Mouse (Mus musculus) MEL (cell line): ENCODE results near the gene Zmynd12. TPM values are rescaled to one million over a fixed set of nuclear protein-coding genes. Genes with fewer than 3 reads are reported as not detected.

Experiments used
- DNase-seq: peaks from one replicate; pipeline ENCODE4 v3.0.0; 2011; ENCODE audit warnings: low read depth, low spot score
- H3K27ac ChIP-seq: 2 replicates; pipeline ENCODE4 v1.5.1; 2012; ENCODE audit warnings: low read depth, mild to moderate bottlenecking, control low read depth, low read length, moderate library complexity; ENCODE audit not compliant: control insufficient read depth
- H3K27me3 ChIP-seq, 2 experiments: fragments of 150-350 bp in 1 of 2; sonication (generic) in 1 of 2; 2 replicates each; pipeline ENCODE4 v1.6.1; 2012; ENCODE audit warnings: low read length in 2 of 2, mild to moderate bottlenecking in 2 of 2, improper control_type of control experiment in 1 of 2, moderate library complexity in 1 of 2; ENCODE audit not compliant: insufficient read depth in 2 of 2, control insufficient read depth in 1 of 2
- H3K36me3 ChIP-seq, 2 experiments: 2 replicates each; pipeline ENCODE4 v1.6.1; 2012 to 2014; ENCODE audit warnings: low read length in 2 of 2, improper control_type of control experiment in 1 of 2, inconsistent platforms in 1 of 2, mild to moderate bottlenecking in 1 of 2; ENCODE audit not compliant: insufficient read depth in 2 of 2, control insufficient read depth in 1 of 2
- H3K4me1 ChIP-seq, 2 experiments: fragments of 150-350 bp in 1 of 2; sonication (generic) in 1 of 2; 2 replicates each; pipeline ENCODE4 v1.6.1; 2012; ENCODE audit warnings: low read length in 2 of 2, improper control_type of control experiment in 1 of 2, mild to moderate bottlenecking in 1 of 2; ENCODE audit not compliant: insufficient read depth in 2 of 2, control insufficient read depth in 1 of 2
- H3K4me3 ChIP-seq, 2 experiments: fragments of 150-350 bp in 1 of 2; sonication (generic) in 1 of 2; 2 replicates each; pipeline ENCODE4 v1.5.1; 2012; ENCODE audit warnings: low read depth in 2 of 2, low read length in 2 of 2, mild to moderate bottlenecking in 2 of 2, moderate library complexity in 2 of 2, control low read depth in 1 of 2, improper control_type of control experiment in 1 of 2; ENCODE audit not compliant: control insufficient read depth in 1 of 2, insufficient read depth in 1 of 2
- H3K79me2 ChIP-seq: 2 replicates; pipeline ENCODE4 v1.6.1; 2012; ENCODE audit warnings: mild to moderate bottlenecking, low read length, moderate library complexity; ENCODE audit not compliant: control insufficient read depth, poor library complexity, insufficient read depth
- H3K9ac ChIP-seq: 2 replicates; pipeline ENCODE4 v1.6.1; 2012; ENCODE audit warnings: low read depth, mild to moderate bottlenecking, control low read depth, low read length, moderate library complexity; ENCODE audit not compliant: control insufficient read depth, poor library complexity, severe bottlenecking
- H3K9me3 ChIP-seq: fragments of 150-350 bp; sonication (generic); replicated peaks from 2 replicates; pipeline ENCODE4 v1.6.1; 2012; ENCODE audit warnings: mild to moderate bottlenecking, low read length, improper control_type of control experiment, moderate library complexity; ENCODE audit not compliant: insufficient read depth
- BHLHE40 ChIP-seq: IDR thresholded peaks from 2 replicates; pipeline ENCODE4 v1.6.1; 2012; ENCODE audit warnings: low read depth, mild to moderate bottlenecking, inconsistent platforms, low read length, improper control_type of control experiment, borderline replicate concordance
- CHD1 ChIP-seq: IDR thresholded peaks from 2 replicates; pipeline ENCODE4 v1.6.1; 2012; ENCODE audit warnings: low read depth, mild to moderate bottlenecking, inconsistent platforms, low read length, improper control_type of control experiment
- CTCF ChIP-seq, 3 experiments: IDR thresholded peaks in 2 of 3; conservative IDR thresholded peaks in 1 of 3; 2 replicates each; pipeline ENCODE4 v1.5.1; 2011 to 2012; ENCODE audit warnings: low read length in 3 of 3, low read depth in 2 of 3, mild to moderate bottlenecking in 2 of 3, improper control_type of control experiment in 1 of 3, inconsistent platforms in 1 of 3, mixed read lengths in 1 of 3, moderate library complexity in 1 of 3; ENCODE audit not compliant: control insufficient read depth in 1 of 3, insufficient read depth in 1 of 3, poor library complexity in 1 of 3, severe bottlenecking in 1 of 3
- E2F4 ChIP-seq: IDR thresholded peaks from 2 replicates; pipeline ENCODE4 v1.6.1; 2011; ENCODE audit warnings: low read depth, low read length, improper control_type of control experiment, borderline replicate concordance
- ELF1 ChIP-seq: IDR thresholded peaks from 2 replicates; pipeline ENCODE4 v1.6.1; 2014; ENCODE audit warnings: low read depth, mild to moderate bottlenecking, inconsistent platforms, low read length, improper control_type of control experiment, moderate library complexity
- ETS1 ChIP-seq: IDR thresholded peaks from 2 replicates; pipeline ENCODE4 v1.6.1; 2012; ENCODE audit warnings: low read depth, mild to moderate bottlenecking, inconsistent platforms, low read length, improper control_type of control experiment, moderate library complexity
- HCFC1 ChIP-seq: IDR thresholded peaks from 2 replicates; pipeline ENCODE4 v1.6.1; 2012; ENCODE audit warnings: low read depth, mild to moderate bottlenecking, inconsistent platforms, low read length, improper control_type of control experiment, moderate library complexity
- JUND ChIP-seq: IDR thresholded peaks from 2 replicates; pipeline ENCODE4 v1.6.1; 2011; ENCODE audit warnings: low read depth, mild to moderate bottlenecking, improper control_type of control experiment, low read length
- KAT2A ChIP-seq: conservative IDR thresholded peaks from 2 replicates; pipeline ENCODE4 v1.6.1; 2012; ENCODE audit warnings: low read depth, low read length, improper control_type of control experiment, inconsistent platforms
- MAFK ChIP-seq: IDR thresholded peaks from 2 replicates; pipeline ENCODE4 v1.6.1; 2011; ENCODE audit warnings: low read depth, mild to moderate bottlenecking, low read length, improper control_type of control experiment, borderline replicate concordance
- MAX ChIP-seq: IDR thresholded peaks from 2 replicates; pipeline ENCODE4 v1.6.1; 2011; ENCODE audit warnings: low read length, improper control_type of control experiment
- MAZ ChIP-seq: IDR thresholded peaks from 2 replicates; pipeline ENCODE4 v1.6.1; 2012; ENCODE audit warnings: low read depth, mild to moderate bottlenecking, inconsistent platforms, low read length, improper control_type of control experiment
- MEF2A ChIP-seq: IDR thresholded peaks from 2 replicates; pipeline ENCODE4 v1.6.1; 2014; ENCODE audit warnings: low read depth, mild to moderate bottlenecking, inconsistent platforms, low read length, improper control_type of control experiment; ENCODE audit not compliant: poor library complexity, insufficient replicate concordance, severe bottlenecking; ENCODE audit errors: extremely low read depth
- MXI1 ChIP-seq: IDR thresholded peaks from 2 replicates; pipeline ENCODE4 v1.6.1; 2011; ENCODE audit warnings: mild to moderate bottlenecking, low read depth, low read length, improper control_type of control experiment
- MYB ChIP-seq: IDR thresholded peaks from 2 replicates; pipeline ENCODE4 v1.6.1; 2011; ENCODE audit warnings: mild to moderate bottlenecking, low read depth, low read length, improper control_type of control experiment
- MYC ChIP-seq: IDR thresholded peaks from 2 replicates; pipeline ENCODE4 v1.6.1; 2011; ENCODE audit warnings: low read depth, mild to moderate bottlenecking, low read length, improper control_type of control experiment, moderate library complexity
- POLR2AphosphoS2 ChIP-seq: IDR thresholded peaks from 2 replicates; pipeline ENCODE4 v1.6.1; 2011; ENCODE audit warnings: low read length, improper control_type of control experiment
- RAD21 ChIP-seq: IDR thresholded peaks from 2 replicates; pipeline ENCODE4 v1.6.1; 2011; ENCODE audit warnings: mild to moderate bottlenecking, low read depth, low read length, improper control_type of control experiment
- RCOR1 ChIP-seq: IDR thresholded peaks from 2 replicates; pipeline ENCODE4 v1.6.1; 2012; ENCODE audit warnings: low read depth, mild to moderate bottlenecking, inconsistent platforms, low read length, improper control_type of control experiment
- SMC3 ChIP-seq: IDR thresholded peaks from 2 replicates; pipeline ENCODE4 v1.6.1; 2011; ENCODE audit warnings: low read depth, low read length, improper control_type of control experiment
- TAL1 ChIP-seq: IDR thresholded peaks from 2 replicates; pipeline ENCODE4 v1.6.1; 2012; ENCODE audit warnings: mild to moderate bottlenecking, inconsistent platforms, low read length, moderate library complexity, mixed read lengths
- USF1 ChIP-seq: IDR thresholded peaks from 2 replicates; pipeline ENCODE4 v1.6.1; 2014; ENCODE audit warnings: low read depth, mild to moderate bottlenecking, inconsistent platforms, low read length, improper control_type of control experiment, moderate library complexity
- USF2 ChIP-seq, 2 experiments: IDR thresholded peaks; 2 replicates each; pipeline ENCODE4 v1.6.1; 2011 to 2012; ENCODE audit warnings: improper control_type of control experiment in 2 of 2, low read length in 2 of 2, borderline replicate concordance in 1 of 2, inconsistent platforms in 1 of 2, low read depth in 1 of 2, mild to moderate bottlenecking in 1 of 2; ENCODE audit not compliant: insufficient read depth in 1 of 2
- ZNF384 ChIP-seq: IDR thresholded peaks from 2 replicates; pipeline ENCODE4 v1.6.1; 2012; ENCODE audit warnings: low read depth, mild to moderate bottlenecking, inconsistent platforms, low read length, improper control_type of control experiment
- polyA plus RNA-seq, 2 experiments: library from polyadenylated mRNA; stranded (reverse) in 1 of 2; unstranded in 1 of 2; fragments of >175 nt in 1 of 2; fragments of >200 nt in 1 of 2; gene quantifications; 2 replicates each; pipeline versions ENCODE4 v1.2.1 to v1.2.4; 2012; ENCODE audit warnings: low replicate concordance in 2 of 2, low read depth in 1 of 2; ENCODE audit not compliant: insufficient read length in 2 of 2, insufficient read depth in 1 of 2, missing spikeins in 1 of 2
- total RNA-seq: library from RNA; depleted of rRNA; stranded (reverse); fragments of 300-350 nt; gene quantifications from 2 replicates; pipeline ENCODE4 v1.2.3, GENCODE M21; 2012

Gene Zmynd12
- total and polyA plus RNA-seq, 3 experiments = 0.04 TPM; not detected in 2

- DNase-seq = no peak
- H3K27ac ChIP-seq = no peak overlapping the region
- H3K36me3 ChIP-seq = no peaks in the 10 kb centered on the region
- H3K9ac ChIP-seq = no peak overlapping the region
- H3K27me3 ChIP-seq = no peaks in the 10 kb centered on the region
- TF ChIP-seq JUND = no peak
- TF ChIP-seq MYC = no peak
- TF ChIP-seq MAFK = no peak
- no peak for TF ChIP-seq HCFC1
- TF ChIP-seq RCOR1 = no peak
- no peak for TF ChIP-seq USF2 (IDR thresholded peaks at IDR 0.05; ENCODE audit: borderline replicate concordance in 1 of 2, insufficient read depth in 1 of 2, low read depth in 1 of 2, low read length in 2 of 2)
- TF ChIP-seq RAD21 = no peak
- no peak for TF ChIP-seq MAZ
- no peak for TF ChIP-seq USF1
- TF ChIP-seq MEF2A = no peak
- no peak for TF ChIP-seq BHLHE40
- TF ChIP-seq CTCF (IDR thresholded peaks at IDR 0.05 in 2 of 3, conservative IDR thresholded peaks at IDR 0.05 in 1 of 3; ENCODE audit: control insufficient read depth in 1 of 3, insufficient read depth in 1 of 3, low read depth in 2 of 3, low read length in 3 of 3, poor library complexity in 1 of 3, severe bottlenecking in 1 of 3) = no peak
- no peak for TF ChIP-seq CHD1
- TF ChIP-seq E2F4 = no peak
- no peak for TF ChIP-seq ETS1
- TF ChIP-seq, all 39 proteins: peak for 0
- Histone ChIP-seq H3K4me3 (no peak overlapping the region), H3K4me1 (no peaks in the 10 kb centered on the region), H3K79me2 (no peaks in the 10 kb centered on the region), H3K9me3 (no peaks in the 10 kb centered on the region)
Observed at GRCm38 (mm10) chr4:119398751-119399150, 23.9 kb upstream of the Zmynd12 start.

DNA sequence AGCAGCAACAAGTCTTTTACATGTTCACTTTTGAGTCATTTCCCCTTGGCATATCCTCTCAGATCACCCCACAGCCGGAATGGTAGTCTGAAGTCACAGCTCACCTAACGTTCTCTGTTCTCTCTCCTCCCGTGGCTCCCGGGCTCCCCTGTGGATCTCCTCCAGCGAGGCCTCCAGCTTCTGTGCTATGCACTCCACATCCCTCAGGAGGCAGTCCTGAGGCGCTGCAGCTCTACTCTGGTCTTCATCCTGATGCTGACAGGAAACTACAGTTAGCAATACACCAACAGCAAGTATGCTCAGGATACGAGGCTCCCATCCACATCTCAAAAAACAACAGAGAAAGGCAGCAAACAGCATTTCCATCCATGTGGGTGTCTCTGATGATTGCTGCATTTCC, 21.7 kb upstream of the Zmynd12 start:
- Histone ChIP-seq H3K9ac (no peak overlapping the region), H3K27ac (no peak overlapping the region), H3K36me3 (no peaks in the 10 kb centered on the region), H3K4me1 (no peaks in the 10 kb centered on the region), H3K27me3 (no peaks in the 10 kb centered on the region), H3K79me2 (no peaks in the 10 kb centered on the region), H3K4me3 (no peak overlapping the region), H3K9me3 (no peaks in the 10 kb centered on the region)
- no peak for TF ChIP-seq MXI1
- no peak for TF ChIP-seq MAX
- no peak for TF ChIP-seq RAD21
- TF ChIP-seq POLR2AphosphoS2 = no peak
- TF ChIP-seq MEF2A = no peak
- no peak for TF ChIP-seq SMC3
- no peak for TF ChIP-seq ELF1
- TF ChIP-seq MAFK = no peak
- no peak for TF ChIP-seq TAL1
- TF ChIP-seq CHD1 = no peak
- no peak for TF ChIP-seq ZNF384
- TF ChIP-seq ETS1 = no peak
- no peak for TF ChIP-seq MYB
- no peak for TF ChIP-seq HCFC1
- no peak for TF ChIP-seq KAT2A
- DNase-seq = no peak
